Mouse (Mus musculus) granulocyte monocyte progenitor cell, adult 5-6 weeks (primary cell): ENCODE data around the gene Carns1. TPM values are rescaled to one million over a fixed set of nuclear protein-coding genes. Genes with fewer than 3 reads are reported as not detected.
A peak's percentile ranks its signal among the peaks of the same experiment; 100 is the strongest.

Experiments used
- ATAC-seq: replicated peaks from 2 replicates; pipeline ENCODE4 v1.8.0; 2016; ENCODE audit warnings: mild to moderate bottlenecking, moderate TSS enrichment, inconsistent platforms; ENCODE audit not compliant: poor library complexity, severe bottlenecking
- total RNA-seq, 2 experiments: library from RNA; stranded (forward) in 1 of 2; stranded (reverse) in 1 of 2; fragments of 200-712, 200-1000 nt in 1 of 2; fragments of >200 nt in 1 of 2; fragmentation: Nextera tagmentation in 1 of 2; gene quantifications; 2 replicates each; pipeline ENCODE4 v1.2.3; 2014 to 2017

Gene Carns1
- total RNA-seq, 2 experiments from 2014 or later: 0.58 to 2.9 TPM

- no peak for ATAC-seq
Measured at GRCm38 (mm10) chr19:4152445-4153231, 22.6 kb downstream of the Carns1 start.

- ATAC-seq: no peak
Measured at GRCm38 (mm10) chr19:4151898-4152297, 23.4 kb downstream of the Carns1 start.

GRCm38 (mm10) chr19:4151488-4151860 lies 23.8 kb downstream of the Carns1 start:
- ATAC-seq: no peak

GRCm38 (mm10) chr19:4150567-4151487 lies 24.5 kb downstream of the Carns1 start:
- no peak for ATAC-seq

GRCm38 (mm10) chr19:4149764-4150461 lies 25.4 kb downstream of the Carns1 start:
- ATAC-seq: no peak

GRCm38 (mm10) chr19:4149283-4149682 lies 26.0 kb downstream of the Carns1 start:
- ATAC-seq: no peak

GRCm38 (mm10) chr19:4148819-4149218 lies 26.5 kb downstream of the Carns1 start:
- no peak for ATAC-seq

GRCm38 (mm10) chr19:4148491-4148806 lies 26.8 kb downstream of the Carns1 start, which contains the start of gene Coro1b:
Gene Coro1b (plus strand): TSS chr19:4148619.
- peak; percentile 82 for ATAC-seq

GRCm38 (mm10) chr19:4147782-4148490 lies 27.3 kb downstream of the Carns1 start:
- no peak for ATAC-seq

GRCm38 (mm10) chr19:4147022-4147405 lies 28.3 kb downstream of the Carns1 start:
- ATAC-seq: peak; percentile 53

GRCm38 (mm10) chr19:4146366-4147021 lies 28.8 kb downstream of the Carns1 start:
- ATAC-seq: no peak

GRCm38 (mm10) chr19:4145936-4146335 lies 29.3 kb downstream of the Carns1 start:
- no peak for ATAC-seq

- no peak for ATAC-seq
Measured at GRCm38 (mm10) chr19:4144550-4145498, 30.5 kb downstream of the Carns1 start.

GRCm38 (mm10) chr19:4143759-4144268 lies 31.5 kb downstream of the Carns1 start, which contains the start of gene Cabp4:
Gene Cabp4 (minus strand): TSS chr19:4144033.
- ATAC-seq: peak; percentile 23; the same call in 1 of the 2 replicates

GRCm38 (mm10) chr19:4142416-4143173 lies 32.7 kb downstream of the Carns1 start:
- ATAC-seq: no peak

GRCm38 (mm10) chr19:4140147-4140546 lies 35.1 kb downstream of the Carns1 start:
- no peak for ATAC-seq

GRCm38 (mm10) chr19:4139446-4139845 lies 35.8 kb downstream of the Carns1 start, which contains the start of gene Gpr152:
Gene Gpr152 (plus strand): TSS chr19:4139787.
- ATAC-seq: no peak
